In genomic region chr12:87047536-87047935, GRCm38 (mm10) we compare ENCODE assay signal across 41 mouse cellular contexts. TPM values are rescaled to one million over a fixed set of nuclear protein-coding genes. Genes with fewer than 3 reads are reported as not detected.
"Had no signal": no experiment of that assay in that cellular context is flagged by ENCODE, and none has a peak within 500 bp of the region (broad histone marks: within the 10 kb centered on the region; RNA-seq: fewer than 3 reads in every experiment).

No protein-coding gene starts in this region.

- DNase-seq: heart, postnatal 10 days; heart, postnatal 14 days; heart, postnatal 36 days; heart, postnatal 4 days; kidney, adult 11 months; kidney, adult 18-20 months; kidney, adult 2 months; kidney, adult 8-10 months; kidney, adult 9 months; kidney, postnatal 10 days; kidney, postnatal 14 days; kidney, postnatal 25 days; kidney, postnatal 36 days; kidney, postnatal 4 days; layer of hippocampus, adult 9-11 months; layer of hippocampus, postnatal 36 days had no signal

- H3K27me3 ChIP-seq: hindbrain, embryonic 12.5 days; hindbrain, embryonic 13.5 days; hindbrain, embryonic 15.5 days; intestine, embryonic 15.5 days; kidney, embryonic 15.5 days had no signal

- H3K4me3 ChIP-seq: heart, embryonic 12.5 days; heart, embryonic 13.5 days; heart, embryonic 15.5 days; hindbrain, embryonic 10.5 days; hindbrain, embryonic 12.5 days; hindbrain, embryonic 13.5 days; hindbrain, embryonic 15.5 days; intestine, embryonic 15.5 days; kidney, embryonic 15.5 days; layer of hippocampus, adult 2 months; left cerebral cortex, adult 2 months had no signal

- H3K4me1 ChIP-seq: heart, embryonic 12.5 days; heart, embryonic 13.5 days; heart, embryonic 15.5 days; intestine, embryonic 15.5 days; kidney, embryonic 15.5 days had no signal

- H3K9ac ChIP-seq: heart, embryonic 12.5 days; heart, embryonic 13.5 days; heart, embryonic 15.5 days; hindbrain, embryonic 12.5 days; hindbrain, embryonic 13.5 days; hindbrain, embryonic 14.5 days; hindbrain, embryonic 15.5 days; intestine, embryonic 15.5 days; kidney, embryonic 15.5 days had no signal

- ATAC-seq: hindbrain, embryonic 16.5 days; hindbrain, postnatal 0 days; inflammation-experienced regulatory T-cells, adult 6 months; intestine, embryonic 15.5 days; intestine, embryonic 16.5 days; intestine, postnatal 0 days had no signal

- H3K36me3 ChIP-seq: heart, embryonic 12.5 days; heart, embryonic 13.5 days; heart, embryonic 15.5 days; hindbrain, embryonic 10.5 days; hindbrain, embryonic 12.5 days; hindbrain, embryonic 13.5 days; hindbrain, embryonic 15.5 days; intestine, embryonic 15.5 days; kidney, embryonic 15.5 days had no signal

- H3K9me3 ChIP-seq: heart, embryonic 12.5 days; heart, embryonic 13.5 days; heart, embryonic 15.5 days; hindbrain, embryonic 10.5 days; hindbrain, embryonic 12.5 days; hindbrain, embryonic 13.5 days; hindbrain, embryonic 15.5 days; intestine, embryonic 15.5 days; kidney, embryonic 15.5 days had no signal

- H3K27ac ChIP-seq: heart, embryonic 13.5 days; heart, embryonic 15.5 days; hindbrain, embryonic 10.5 days; hindbrain, embryonic 12.5 days; hindbrain, embryonic 13.5 days; hindbrain, embryonic 14.5 days; hindbrain, embryonic 15.5 days; hindbrain, postnatal 0 days; intestine, embryonic 15.5 days; kidney, embryonic 15.5 days; kidney, postnatal 0 days; layer of hippocampus, adult 2 months; left cerebral cortex, adult 2 months had no signal

- H3K4me2 ChIP-seq: heart, embryonic 11.5 days; heart, embryonic 12.5 days; heart, embryonic 13.5 days; heart, embryonic 15.5 days; hindbrain, embryonic 12.5 days; hindbrain, embryonic 13.5 days; hindbrain, embryonic 14.5 days; hindbrain, embryonic 15.5 days; intestine, embryonic 15.5 days; kidney, embryonic 15.5 days had no signal

RNA-seq across cellular contexts. Expression of gene Tmem63c, which starts 26.4 kb away (rescaled TPM):
- total RNA-seq: hematopoietic stem cell, adult 5-6 weeks had no signal
- polyA plus RNA-seq: heart, embryonic 11.5 days; heart, embryonic 12.5 days; heart, embryonic 13.5 days; heart, embryonic 16.5 days; heart, postnatal 0 days had no signal

RNA-seq across cellular contexts. Expression of gene Ngb, which starts 54.8 kb away (rescaled TPM):
- total RNA-seq: heart, postnatal 14 days; heart, postnatal 36 days; heart, postnatal 4 days had no signal
- polyA plus RNA-seq: heart, embryonic 12.5 days; heart, embryonic 16.5 days; heart, postnatal 0 days; inflammation-experienced regulatory T-cells, adult 6 months had no signal

RNA-seq across cellular contexts. Expression of gene Zdhhc22, which starts 57.3 kb away (rescaled TPM):
- total RNA-seq: heart, postnatal 10 days; heart, postnatal 14 days; heart, postnatal 36 days; heart, postnatal 4 days; hematopoietic stem cell, adult 5-6 weeks had no signal
- polyA plus RNA-seq: heart, embryonic 11.5 days; heart, embryonic 12.5 days; heart, embryonic 15.5 days; heart, postnatal 0 days; kidney, embryonic 14.5 days; kidney, embryonic 16.5 days; large intestine, adult 2 months had no signal
